Comparison of ENCODE assay signal across 8 mouse cellular contexts in genomic region chr6:119057076-119057479, GRCm38 (mm10).
A peak's percentile ranks its signal among the peaks of the same experiment; 100 is the strongest.
DNase-seq lines count a peak whose midpoint lies in the region; ATAC-seq and TF ChIP-seq lines count a peak whose summit lies in the region.

No protein-coding gene starts in this region.

- peak; percentile 83 for ATAC-seq in hindbrain, embryonic 16.5 days
- no peak; the same call in 1 of the 2 replicates for ATAC-seq in stomach, postnatal 0 days (ENCODE audit: low FRiP score, low TSS enrichment)

- no peak for TF ChIP-seq EP300 in stomach, postnatal 0 days (optimal IDR thresholded peaks at IDR 0.05)

- peak overlapping the region; percentile 31 for H3K4me2 ChIP-seq in hindbrain, embryonic 16.5 days (ENCODE audit: low read length)
- H3K4me2 ChIP-seq in stomach, postnatal 0 days (replicated peaks; ENCODE audit: low read depth): no peak overlapping the region

- peak; percentile 14 for DNase-seq in gastrocnemius, postnatal 14 days
- no peak for DNase-seq in gastrocnemius, adult 8-10 months (ENCODE audit: low spot score in 2 of 2)
- DNase-seq in urinary bladder, postnatal 14 days (ENCODE audit: low spot score): peak; percentile 12
- DNase-seq in urinary bladder, adult 18-20 months (ENCODE audit: low spot score in 2 of 2): no peak
- DNase-seq in stomach, postnatal 0 days (ENCODE audit: low spot score): peak; percentile 19
- DNase-seq in urinary bladder, adult 2 months (ENCODE audit: low spot score): no peak
- no peak for DNase-seq in frontal cortex, postnatal 25 days (ENCODE audit: low spot score in 2 of 2)

- no peak overlapping the region for H3K9ac ChIP-seq in hindbrain, embryonic 16.5 days (ENCODE audit: low read depth, low read length)
- H3K9ac ChIP-seq in stomach, postnatal 0 days (ENCODE audit: low read length): no peak overlapping the region

- 61% methylated on average over 15 of the region's 15 CpGs for WGBS in hindbrain, embryonic 16.5 days
- 73% methylated on average over 15 of the region's 15 CpGs for WGBS in stomach, postnatal 0 days

- H3K4me3 ChIP-seq in hindbrain, embryonic 16.5 days (ENCODE audit: low read length): no peak overlapping the region
- no peak overlapping the region for H3K4me3 ChIP-seq in stomach, postnatal 0 days (ENCODE audit: low read depth, low read length)

- TF ChIP-seq CTCF in stomach, postnatal 0 days (IDR thresholded peaks at IDR 0.05; ENCODE audit: low read depth): no peak

- H3K27ac ChIP-seq in hindbrain, embryonic 16.5 days (ENCODE audit: low read depth, low read length): no peak overlapping the region
- no peak overlapping the region for H3K27ac ChIP-seq in stomach, postnatal 0 days (replicated peaks)

- H3K27me3 ChIP-seq in hindbrain, embryonic 16.5 days (replicated peaks; ENCODE audit: control insufficient read depth, insufficient read depth, low read length): no peaks in the 10 kb centered on the region
- H3K27me3 ChIP-seq in stomach, postnatal 0 days (ENCODE audit: control insufficient read depth, insufficient read depth, low read length): no peaks in the 10 kb centered on the region

- intact Hi-C loops in gastrocnemius, postnatal 14 days (cut with DNase I; ENCODE audit: low total_unique reads): no loop called here

- no peaks in the 10 kb centered on the region for H3K9me3 ChIP-seq in hindbrain, embryonic 16.5 days (ENCODE audit: control insufficient read depth, low read length)
- H3K9me3 ChIP-seq in stomach, postnatal 0 days (ENCODE audit: control insufficient read depth, low read length): no peaks in the 10 kb centered on the region

- peaks cover 10% of the 10 kb centered on the region for H3K4me1 ChIP-seq in hindbrain, embryonic 16.5 days (ENCODE audit: control insufficient read depth, insufficient read depth, low read depth, low read length)
- H3K4me1 ChIP-seq in stomach, postnatal 0 days (replicated peaks; ENCODE audit: control insufficient read depth, insufficient read depth): no peaks in the 10 kb centered on the region

- H3K36me3 ChIP-seq in hindbrain, embryonic 16.5 days (ENCODE audit: control insufficient read depth, insufficient read depth, low read length): no peaks in the 10 kb centered on the region
- H3K36me3 ChIP-seq in stomach, postnatal 0 days (ENCODE audit: control insufficient read depth, insufficient read depth, low read length): no peaks in the 10 kb centered on the region

Comparison
In these comparisons a context has a peak if more than half of its experiments do, and no peak if none do; other contexts are left out.
1. DNase-seq: peak in gastrocnemius, postnatal 14 days (single experiment), urinary bladder, postnatal 14 days (single experiment) and stomach, postnatal 0 days (single experiment); none in gastrocnemius, adult 8-10 months (0 of 2), urinary bladder, adult 18-20 months (0 of 2), urinary bladder, adult 2 months (single experiment) and frontal cortex, postnatal 25 days (0 of 2).